Mouse (Mus musculus): ENCODE results near the gene Gm19684. TPM values are rescaled to one million over a fixed set of nuclear protein-coding genes. Genes with fewer than 3 reads are reported as not detected.

Gm19684 gene
- polyA plus RNA-seq (2017; shearing (Covaris generic)) = 1 to 10 TPM in 1 of 2 experiments, under 1 TPM in 1; 0.75 to 1.2 TPM

GRCm38 (mm10) chr17:36121352-36122020, at the start of gene Gm19684:
TSS of gene Gm19684 (plus strand) at chr17:36121678.

GRCm38 (mm10) chr17:36128968-36129817, 7.7 kb downstream of the Gm19684 start, which contains the start of gene Gm7030:
TSS of gene Gm7030 (minus strand) at chr17:36129425.

GRCm38 (mm10) chr17:36168039-36168652, 46.7 kb downstream of the Gm19684 start, which contains the start of gene Gm8909:
TSS of gene Gm8909 (minus strand) at chr17:36168537.

Other genes starting within 250 kb of the Gm19684 start
- gene Dhx16, start 241.9 kb upstream of the Gm19684 start, polyA plus RNA-seq (2017; shearing (Covaris generic)) = 10 to 100 TPM; 49.5 to 68.4 TPM
- 10 to 100 TPM; 34.3 to 45.8 TPM for gene 2310061I04Rik, start 224.2 kb upstream of the Gm19684 start, polyA plus RNA-seq (2017; shearing (Covaris generic))
- gene Atat1, start 211.6 kb upstream of the Gm19684 start, polyA plus RNA-seq (2017; shearing (Covaris generic)) = 10 to 100 TPM; 12.9 to 18.4 TPM
- gene Mrps18b, start 205.3 kb upstream of the Gm19684 start, polyA plus RNA-seq (2017; shearing (Covaris generic)) = 10 to 100 TPM; 44.0 to 78.4 TPM
- gene Ppp1r10, start 205.2 kb upstream of the Gm19684 start, polyA plus RNA-seq (2017; shearing (Covaris generic)) = 10 to 100 TPM; 30.2 to 54.9 TPM
- 100 to 1,000 TPM; 122 to 138 TPM for gene Abcf1, start 151.9 kb upstream of the Gm19684 start, polyA plus RNA-seq (2017; shearing (Covaris generic))
- gene Gnl1, start 141.8 kb upstream of the Gm19684 start, polyA plus RNA-seq (2017; shearing (Covaris generic)) = 10 to 100 TPM; 55.6 to 56.5 TPM
- gene Prr3, start 141.4 kb upstream of the Gm19684 start, polyA plus RNA-seq (2017; shearing (Covaris generic)) = 10 to 100 TPM; 30.8 to 41.6 TPM
- gene H2-T24, start 101.1 kb upstream of the Gm19684 start, polyA plus RNA-seq (2017; shearing (Covaris generic)) = 10 to 100 TPM; 30.2 to 41.9 TPM
- 100 to 1,000 TPM; 796 to 873 TPM for gene H2-T23, start 88.8 kb upstream of the Gm19684 start, polyA plus RNA-seq (2017; shearing (Covaris generic))
- gene H2-T22, start 78.9 kb upstream of the Gm19684 start, polyA plus RNA-seq (2017; shearing (Covaris generic)) = 100 to 1,000 TPM; 306 to 313 TPM
- under 1 TPM; 0.18 to 0.22 TPM for gene Gm6034, start 78.7 kb upstream of the Gm19684 start, polyA plus RNA-seq (2017; shearing (Covaris generic))
- gene Gm11127, start 63.3 kb upstream of the Gm19684 start, polyA plus RNA-seq (2017; shearing (Covaris generic)) = not detected
- under 1 TPM; 0.36 to 0.51 TPM for gene Gm7030, start 7.7 kb downstream of the Gm19684 start, polyA plus RNA-seq (2017; shearing (Covaris generic))
- gene Gm8909, start 46.9 kb downstream of the Gm19684 start, polyA plus RNA-seq (2017; shearing (Covaris generic)) = 10 to 100 TPM in 1 of 2 experiments, 1 to 10 TPM in 1; 5.7 to 14.7 TPM
- under 1 TPM; 0.54 to 0.55 TPM for gene H2-T3, start 68.6 kb downstream of the Gm19684 start, polyA plus RNA-seq (2017; shearing (Covaris generic))
- 100 to 1,000 TPM; 153 to 154 TPM for gene Rpp21, start 136.4 kb downstream of the Gm19684 start, polyA plus RNA-seq (2017; shearing (Covaris generic))
- 10 to 100 TPM; 12.9 to 20.8 TPM for gene Trim39, start 150.6 kb downstream of the Gm19684 start, polyA plus RNA-seq (2017; shearing (Covaris generic))
- gene H2-M10.2, start 164.8 kb downstream of the Gm19684 start, polyA plus RNA-seq (2017; shearing (Covaris generic)) = under 1 TPM; 0.14 to 0.16 TPM
- not detected for gene H2-M10.1, start 204.5 kb downstream of the Gm19684 start, polyA plus RNA-seq (2017; shearing (Covaris generic))
- gene H2-M10.3, start 246.7 kb downstream of the Gm19684 start, polyA plus RNA-seq (2017; shearing (Covaris generic)) = not detected

Data from activated CD4-positive, CD25-positive, alpha-beta regulatory T cell (primary cell).